16 mouse cellular contexts compared by ENCODE assay signal in genomic region chr14:76483701-76484100, GRCm38 (mm10).
"Had no signal": no experiment of that assay in that cellular context is flagged by ENCODE, and none has a peak within 500 bp of the region (broad histone marks: within the 10 kb centered on the region; RNA-seq: fewer than 3 reads in every experiment).

No protein-coding gene starts in this region.

- H3K27ac ChIP-seq: lung, embryonic 15.5 days; macrophage; midbrain, embryonic 13.5 days; midbrain, embryonic 15.5 days; neural tube, embryonic 12.5 days; stomach, embryonic 15.5 days; stomach, postnatal 0 days had no signal

- H3K4me2 ChIP-seq: lung, embryonic 15.5 days; midbrain, embryonic 11.5 days; midbrain, embryonic 13.5 days; midbrain, embryonic 15.5 days; neural tube, embryonic 12.5 days; stomach, embryonic 15.5 days had no signal

- H3K4me3 ChIP-seq: lung, embryonic 15.5 days; megakaryocyte, embryonic 14.5 days; midbrain, embryonic 13.5 days; midbrain, embryonic 15.5 days; neural tube, embryonic 12.5 days; stomach, embryonic 15.5 days had no signal

- H3K36me3 ChIP-seq: lung, embryonic 15.5 days; midbrain, embryonic 15.5 days; neural tube, embryonic 12.5 days; stomach, embryonic 15.5 days had no signal

- ATAC-seq: lung, postnatal 0 days; midbrain, embryonic 13.5 days; midbrain, embryonic 15.5 days had no signal

- H3K9me3 ChIP-seq: lung, embryonic 15.5 days; megakaryocyte, embryonic 14.5 days; midbrain, embryonic 13.5 days; midbrain, embryonic 15.5 days; neural tube, embryonic 12.5 days; stomach, embryonic 15.5 days had no signal

- DNase-seq: lung, postnatal 14 days; lung, postnatal 36 days; right cerebral cortex, postnatal 14 days; thymus, adult 2 months; thymus, postnatal 25 days; thymus, postnatal 4 days had no signal

- H3K27me3 ChIP-seq: lung, embryonic 15.5 days; midbrain, embryonic 13.5 days; midbrain, embryonic 15.5 days; neural tube, embryonic 12.5 days; stomach, embryonic 15.5 days had no signal

- H3K9ac ChIP-seq: lung, embryonic 15.5 days; midbrain, embryonic 13.5 days; midbrain, embryonic 15.5 days; neural tube, embryonic 12.5 days; stomach, embryonic 15.5 days had no signal
